Comparison of ENCODE assay signal across 16 mouse cellular contexts in the genomic region with DNA sequence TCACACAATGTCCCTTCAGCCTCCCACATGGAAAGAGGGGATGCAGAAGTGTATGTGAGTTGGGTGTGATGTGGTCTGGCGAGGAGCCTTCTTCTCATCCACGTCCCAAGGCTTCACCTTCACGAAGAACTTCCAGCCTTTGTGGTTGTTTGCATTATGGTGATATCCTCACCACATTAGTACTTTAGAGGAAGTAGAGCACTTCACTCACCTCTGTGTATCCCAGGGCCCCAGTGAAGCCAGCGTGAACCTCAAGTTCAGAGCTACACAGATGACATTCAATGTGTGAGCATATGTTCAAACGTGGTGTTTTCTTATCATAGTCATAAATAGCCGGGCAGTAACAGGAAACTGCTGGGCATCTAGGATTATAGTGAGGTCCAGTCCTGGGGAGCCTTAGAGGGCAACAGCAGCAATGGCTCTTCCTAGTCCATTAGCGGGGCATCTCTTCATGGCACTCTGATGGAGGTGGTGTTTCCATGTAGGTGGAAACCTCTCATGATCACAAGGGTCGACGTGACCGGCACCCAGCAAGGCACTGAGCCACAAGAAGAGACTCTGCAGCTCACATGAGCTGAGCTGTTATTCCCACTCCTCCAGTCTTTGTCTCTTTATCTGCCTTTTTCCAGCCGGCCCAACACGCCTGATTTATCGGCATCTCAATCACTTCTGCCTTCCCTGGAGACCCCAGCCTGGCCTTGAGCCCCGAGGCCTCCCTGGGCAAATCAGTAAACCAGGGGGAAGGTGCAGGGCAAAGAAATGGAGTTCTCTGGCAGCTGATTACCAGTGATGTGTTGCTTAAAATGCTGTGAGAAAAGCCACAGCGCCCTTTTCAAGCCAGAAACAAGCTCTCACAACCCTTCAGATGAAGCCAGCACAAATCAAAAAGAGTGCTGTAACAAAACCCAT.
DNase-seq lines count a peak whose midpoint lies in the region; ATAC-seq lines count a peak whose summit lies in the region.
"Had no signal": no experiment of that assay in that cellular context is flagged by ENCODE, and none has a peak within 500 bp of the region (broad histone marks: within the 10 kb centered on the region; RNA-seq: fewer than 3 reads in every experiment).

No protein-coding gene starts in this region.

- no peaks in the 10 kb centered on the region for H3K27me3 ChIP-seq in neural tube, embryonic 11.5 days (ENCODE audit: control insufficient read depth, insufficient read depth, low read length)
- no peaks in the 10 kb centered on the region for H3K27me3 ChIP-seq in neural tube, embryonic 15.5 days (replicated peaks)
- no peaks in the 10 kb centered on the region for H3K27me3 ChIP-seq in hindbrain, embryonic 14.5 days (ENCODE audit: control insufficient read depth, insufficient read depth, low read length)

- H3K4me3 ChIP-seq in neural tube, embryonic 11.5 days (ENCODE audit: low read depth, low read length), result no peak overlapping the region
- H3K4me3 ChIP-seq in neural tube, embryonic 15.5 days (replicated peaks), result no peak overlapping the region
- no peak overlapping the region for H3K4me3 ChIP-seq in hindbrain, embryonic 14.5 days (replicated peaks; ENCODE audit: low read length)
- H3K4me3 ChIP-seq: erythroblast, embryonic 14.5 days; liver, embryonic 12.5 days had no signal

- WGBS in neural tube, embryonic 11.5 days, result 77% methylated on average over 15 of the region's 15 CpGs
- 61% methylated on average over 15 of the region's 15 CpGs for WGBS in neural tube, embryonic 15.5 days
- WGBS in hindbrain, embryonic 14.5 days, result 57% methylated on average over 15 of the region's 15 CpGs

- peak; percentile 53; the same call in 1 of the 2 replicates for ATAC-seq in neural tube, embryonic 11.5 days (ENCODE audit: insufficient read depth, low FRiP score, low TSS enrichment)
- no peak for ATAC-seq in neural tube, embryonic 15.5 days (ENCODE audit: low FRiP score)
- ATAC-seq in hindbrain, embryonic 14.5 days (ENCODE audit: low FRiP score), result 0 out of 2 replicates have a peak, but pooled peaks have one; percentile 27
- ATAC-seq: inflammation-experienced regulatory T-cells, adult 6 months; liver, embryonic 12.5 days had no signal

- H3K4me1 ChIP-seq in neural tube, embryonic 11.5 days (ENCODE audit: control insufficient read depth, insufficient read depth, low read length), result peaks cover 14% of the 10 kb centered on the region; the same call in 1 of the 2 replicates
- H3K4me1 ChIP-seq in neural tube, embryonic 15.5 days, result peaks cover 15% of the 10 kb centered on the region
- H3K4me1 ChIP-seq in hindbrain, embryonic 14.5 days (replicated peaks; ENCODE audit: control insufficient read depth, insufficient read depth, low read length), result peaks cover 11% of the 10 kb centered on the region

- no peaks in the 10 kb centered on the region for H3K9me3 ChIP-seq in neural tube, embryonic 11.5 days (ENCODE audit: control insufficient read depth, low read length)
- H3K9me3 ChIP-seq in neural tube, embryonic 15.5 days (replicated peaks), result no peaks in the 10 kb centered on the region
- H3K9me3 ChIP-seq in hindbrain, embryonic 14.5 days (ENCODE audit: control insufficient read depth, low read length), result no peaks in the 10 kb centered on the region
- H3K9me3 ChIP-seq: liver, embryonic 12.5 days had no signal

- no peak overlapping the region for H3K4me2 ChIP-seq in neural tube, embryonic 11.5 days (ENCODE audit: low read depth)
- no peak overlapping the region for H3K4me2 ChIP-seq in neural tube, embryonic 15.5 days
- H3K4me2 ChIP-seq in hindbrain, embryonic 14.5 days (replicated peaks), result no peak overlapping the region
- H3K4me2 ChIP-seq: liver, embryonic 12.5 days had no signal

- no peak overlapping the region for H3K9ac ChIP-seq in neural tube, embryonic 11.5 days (ENCODE audit: low read length)
- no peak overlapping the region for H3K9ac ChIP-seq in neural tube, embryonic 15.5 days (replicated peaks)
- H3K9ac ChIP-seq in hindbrain, embryonic 14.5 days, result no peak overlapping the region
- H3K9ac ChIP-seq: liver, embryonic 12.5 days had no signal

- peak; percentile 79 for DNase-seq in heart, adult 11 months
- DNase-seq in heart, adult 8-10 months (ENCODE audit: low spot score), result no peak
- peak; percentile 57 for DNase-seq in neural tube, embryonic 11.5 days (ENCODE audit: low spot score)
- no peak for DNase-seq in hindbrain, embryonic 14.5 days (ENCODE audit: low spot score)
- peak; percentile 55 for DNase-seq in naive thymus-derived CD4-positive, alpha-beta T cell, adult 2 months (ENCODE audit: low read depth)
- no peak for DNase-seq in cerebellum, postnatal 36 days
- DNase-seq in embryo, embryonic 10.5 days (ENCODE audit: low spot score), result no peak
- DNase-seq: cerebellum, adult 11 months; embryo, embryonic 11 days; lung, postnatal 10 days; retina, postnatal 1 day had no signal

- peak overlapping the region; percentile 67 for H3K27ac ChIP-seq in neural tube, embryonic 11.5 days (ENCODE audit: low read depth, low read length)
- H3K27ac ChIP-seq in neural tube, embryonic 15.5 days (replicated peaks), result no peak overlapping the region
- peak overlapping the region; percentile 40; the same call in 1 of the 2 replicates for H3K27ac ChIP-seq in hindbrain, embryonic 14.5 days
- H3K27ac ChIP-seq: kidney, postnatal 0 days; liver, embryonic 12.5 days had no signal

- H3K36me3 ChIP-seq in neural tube, embryonic 11.5 days (ENCODE audit: control insufficient read depth, insufficient read depth, low read length), result no peaks in the 10 kb centered on the region
- no peaks in the 10 kb centered on the region for H3K36me3 ChIP-seq in neural tube, embryonic 15.5 days
- H3K36me3 ChIP-seq in hindbrain, embryonic 14.5 days (replicated peaks; ENCODE audit: control insufficient read depth, insufficient read depth), result no peaks in the 10 kb centered on the region
- H3K36me3 ChIP-seq: liver, embryonic 12.5 days had no signal

Comparison
In these comparisons a context has a peak if more than half of its experiments do, and no peak if none do; other contexts are left out.
1. DNase-seq: peak in heart, adult 11 months (single experiment), neural tube, embryonic 11.5 days (single experiment) and naive thymus-derived CD4-positive, alpha-beta T cell, adult 2 months (single experiment); none in heart, adult 8-10 months (single experiment), hindbrain, embryonic 14.5 days (single experiment), cerebellum, postnatal 36 days (0 of 2) and embryo, embryonic 10.5 days (single experiment).